Mouse (Mus musculus) cerebellum, adult (tissue): ENCODE results near the gene Ptprt.
"Not testable (repeated sequence)": the region's sequence is repeated elsewhere in the genome, so short reads cannot be mapped to it uniquely, and the experiment has no call there.

ENCODE experiments used
- ATAC-seq: cut with Nextera tagmentation; 2 replicates; pipeline ENCODE4 v1.9.2; 2017; ENCODE audit warnings: mild to moderate bottlenecking, moderate library complexity, mixed read lengths; ENCODE audit not compliant: insufficient number of reproducible peaks, low FRiP score, low TSS enrichment

Ptprt gene

DNA sequence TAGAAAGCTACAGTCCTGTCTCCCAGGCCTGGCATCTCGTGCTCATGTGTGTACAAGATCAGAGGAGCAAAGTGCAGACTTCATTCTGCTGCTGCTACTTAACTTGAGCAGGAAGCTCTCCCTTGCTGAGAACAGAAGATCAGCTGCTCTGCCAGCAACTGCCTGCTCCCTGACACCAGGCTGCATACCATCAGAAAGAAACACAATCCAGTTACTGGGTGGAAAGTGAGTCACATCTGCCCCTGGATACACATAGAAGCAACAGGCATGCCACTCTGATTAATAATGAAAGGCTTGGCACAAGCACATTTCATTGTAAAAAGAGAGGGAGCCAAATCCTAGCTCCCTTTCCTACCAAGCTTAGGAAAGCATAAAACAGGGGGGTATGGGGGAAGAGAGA lies 438.5 kb downstream of the Ptprt start:
- ATAC-seq = no peak

DNA sequence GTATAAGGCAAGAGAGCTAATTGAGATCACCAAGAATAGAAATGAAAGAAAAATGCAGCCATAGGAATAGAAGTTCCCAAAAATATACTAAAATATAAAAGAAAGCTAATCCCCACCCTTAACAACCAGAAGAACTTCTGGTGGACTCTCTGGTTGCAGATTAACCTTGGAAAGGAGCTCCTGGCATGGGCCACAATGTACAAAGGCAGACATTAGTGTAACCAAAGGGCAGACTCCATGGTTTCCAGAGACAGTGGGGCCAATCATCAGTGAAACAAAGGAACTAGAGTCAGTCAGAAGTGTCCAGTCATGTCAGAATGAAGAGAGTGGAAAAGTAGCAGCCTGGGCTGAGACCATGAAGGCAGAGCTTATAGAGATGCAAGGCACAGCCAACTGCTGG lies 440.4 kb downstream of the Ptprt start:
- ATAC-seq = no peak

GRCm38 (mm10) chr2:162219507-162219906 lies 441.4 kb downstream of the Ptprt start:
- ATAC-seq = peak; percentile 86

DNA sequence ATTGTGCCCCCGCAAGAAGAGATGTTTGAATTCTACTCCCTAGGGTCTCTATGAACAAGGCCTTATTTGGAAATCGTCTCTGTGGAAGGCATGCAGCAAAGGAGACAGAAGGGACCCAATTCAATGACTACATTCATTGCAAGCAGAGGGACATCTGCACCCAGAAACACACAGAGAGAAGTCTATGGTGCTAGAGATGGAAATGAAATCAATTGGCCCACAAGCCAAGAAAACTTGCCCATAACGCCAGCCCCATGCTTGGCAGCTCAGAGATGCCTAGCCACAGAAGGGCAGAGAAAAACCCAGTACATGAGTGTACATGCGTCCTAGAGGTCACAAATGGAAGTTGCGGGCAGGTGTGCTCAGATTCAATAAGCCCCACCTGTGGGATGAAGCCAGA lies 443.1 kb downstream of the Ptprt start:
- no peak for ATAC-seq

- ATAC-seq = no peak
Measured at GRCm38 (mm10) chr2:162212397-162212796, 448.6 kb downstream of the Ptprt start.

- no peak for ATAC-seq
Measured at GRCm38 (mm10) chr2:162210564-162210963, 450.4 kb downstream of the Ptprt start.

- no peak for ATAC-seq
Measured at GRCm38 (mm10) chr2:162197316-162197715, 463.6 kb downstream of the Ptprt start.

DNA sequence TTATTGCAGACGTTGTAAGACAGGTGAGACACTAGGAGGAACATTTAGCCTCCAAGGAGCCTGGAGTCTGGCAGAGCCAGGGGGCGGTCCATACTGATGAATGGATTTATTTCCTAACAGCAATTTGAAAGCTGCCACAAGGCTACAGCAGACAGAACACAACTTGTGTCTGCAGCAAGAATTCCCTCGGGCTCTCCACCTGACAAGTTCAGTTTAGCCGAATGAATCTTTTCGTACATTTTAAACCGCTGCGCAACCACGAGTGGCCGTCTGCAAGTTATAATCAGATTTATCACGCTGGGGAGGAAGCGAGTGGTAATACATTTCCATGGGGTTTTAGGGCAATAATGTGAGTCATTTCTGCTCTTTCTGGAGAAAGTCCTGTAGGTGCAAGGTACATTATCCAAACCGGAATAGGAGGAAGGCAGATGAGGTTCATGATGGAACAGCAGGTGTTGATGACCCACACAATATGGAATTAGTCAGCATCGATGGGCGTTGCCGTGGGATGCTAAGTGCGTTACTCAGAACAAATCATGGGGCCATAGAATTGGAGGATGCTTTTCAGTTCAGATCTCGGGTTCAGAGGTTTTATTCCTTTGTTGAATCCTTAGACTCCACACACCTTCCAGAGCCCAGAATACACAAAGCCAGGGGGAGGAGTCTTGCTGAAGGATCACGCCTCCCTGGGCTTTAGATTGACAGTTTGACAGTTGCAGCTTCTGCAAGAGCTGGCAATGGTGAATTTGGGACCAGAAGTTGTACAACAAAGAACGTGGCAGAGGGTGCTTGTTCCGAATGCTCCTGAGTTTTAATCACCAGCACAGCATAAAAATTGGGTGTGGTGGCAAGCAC lies 478.1 kb downstream of the Ptprt start:
- no peak for ATAC-seq

DNA sequence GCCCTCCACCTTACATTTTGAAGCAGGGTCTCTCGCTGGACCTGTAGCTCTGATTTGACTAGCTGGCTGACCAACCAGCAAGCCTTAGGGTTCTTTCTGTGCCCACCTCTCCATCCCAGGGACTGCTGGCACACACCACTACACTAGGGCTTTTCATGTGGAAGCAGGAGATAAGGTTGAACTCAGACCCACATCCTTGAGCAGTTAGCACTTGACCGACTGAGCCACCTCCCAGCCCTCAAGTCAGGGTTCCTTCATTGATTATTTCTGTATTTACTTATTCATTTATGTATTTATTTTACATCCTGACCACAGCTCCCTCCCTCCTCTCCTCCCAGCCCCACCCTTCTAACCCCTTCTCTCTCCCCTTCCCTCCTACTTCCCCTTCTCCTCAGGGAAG lies 479.1 kb downstream of the Ptprt start:
- ATAC-seq = no peak

DNA sequence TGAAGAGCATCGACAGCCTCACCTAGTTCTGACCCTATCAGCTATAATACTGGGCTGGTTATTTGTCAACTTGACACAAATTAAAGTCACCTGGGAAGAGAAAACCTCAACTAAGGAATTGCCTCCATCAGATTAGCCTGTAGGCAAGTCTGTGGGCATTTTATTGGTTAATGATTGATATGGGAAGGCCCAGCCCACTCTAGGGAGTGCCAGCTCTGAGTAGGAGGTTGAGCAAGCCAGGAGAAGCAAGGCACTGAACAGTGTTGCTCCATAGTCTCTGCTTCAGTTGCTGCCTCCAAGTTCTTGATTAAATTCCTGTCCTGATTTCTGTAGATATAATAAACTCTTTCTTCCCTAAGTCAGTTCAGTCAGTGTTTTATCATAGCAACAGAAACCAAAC lies 488.4 kb downstream of the Ptprt start:
- ATAC-seq = no peak

GRCm38 (mm10) chr2:162141845-162142411 lies 519.0 kb downstream of the Ptprt start:
- 0 out of 2 replicates have a peak, but pooled peaks have one; percentile 45 for ATAC-seq

- ATAC-seq = not testable (repeated sequence)
Measured at GRCm38 (mm10) chr2:162136176-162136575, 524.8 kb downstream of the Ptprt start.

- ATAC-seq = no peak
Measured at GRCm38 (mm10) chr2:162131607-162132304, 529.2 kb downstream of the Ptprt start.

GRCm38 (mm10) chr2:162129896-162130295 lies 531.1 kb downstream of the Ptprt start:
- ATAC-seq = peak; percentile 75

GRCm38 (mm10) chr2:162118041-162118440 lies 542.9 kb downstream of the Ptprt start:
- ATAC-seq = no peak

GRCm38 (mm10) chr2:162082391-162082790 lies 578.6 kb downstream of the Ptprt start:
- ATAC-seq = no peak

DNA sequence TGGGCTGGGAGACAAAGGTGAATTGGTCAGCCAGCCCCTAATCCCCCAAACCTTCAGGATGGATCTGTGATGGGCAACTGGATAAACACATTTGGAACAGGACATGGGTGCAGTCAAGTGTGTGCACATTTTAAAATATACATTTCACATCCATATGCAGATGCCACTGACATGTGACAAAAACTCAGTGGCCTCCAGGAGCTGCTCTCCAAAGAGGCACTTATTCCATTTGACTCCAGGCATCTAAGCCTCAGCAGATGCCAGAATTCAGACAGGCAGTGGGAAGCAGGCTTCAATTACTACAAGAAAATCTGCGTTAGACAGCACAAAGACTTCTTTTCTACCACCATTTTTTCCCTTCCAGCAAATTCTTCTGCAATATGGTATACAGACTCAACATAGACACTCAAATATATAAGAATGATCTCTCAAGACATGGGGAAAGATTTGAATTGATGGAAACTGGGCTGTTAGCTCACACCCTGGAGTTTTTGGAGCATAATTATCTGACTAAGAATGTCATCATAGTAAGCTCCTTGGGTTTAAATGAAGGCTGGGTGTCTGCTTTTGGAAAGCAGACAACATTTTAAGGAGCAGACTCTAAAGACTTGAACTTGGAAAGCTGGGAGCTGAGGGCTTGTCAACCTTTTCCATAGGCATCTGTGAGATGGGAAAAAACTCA lies 580.1 kb downstream of the Ptprt start:
- ATAC-seq = no peak

- no peak for ATAC-seq
Measured at GRCm38 (mm10) chr2:162078571-162079280, 582.2 kb downstream of the Ptprt start.

GRCm38 (mm10) chr2:162052816-162053215 lies 608.1 kb downstream of the Ptprt start:
- no peak for ATAC-seq

- no peak for ATAC-seq
Measured at GRCm38 (mm10) chr2:162050198-162050597, 610.7 kb downstream of the Ptprt start.
